Mouse (Mus musculus) olfactory bulb, adult 2 months (tissue): ENCODE results near the gene Hspb9. TPM values are rescaled to one million over a fixed set of nuclear protein-coding genes. Genes with fewer than 3 reads are reported as not detected.

Experiments
- H3K27ac ChIP-seq: fragments of 200-500 bp; 2 replicates; pipeline ENCODE4 v1.5.1; 2012; ENCODE audit warnings: low read depth, low read length; ENCODE audit not compliant: insufficient read depth
- H3K4me1 ChIP-seq: fragments of 200-500 bp; 2 replicates; pipeline ENCODE4 v1.6.1; 2012; ENCODE audit warnings: low read length; ENCODE audit not compliant: control insufficient read depth, insufficient read depth
- H3K4me3 ChIP-seq: fragments of 200-500 bp; 2 replicates; pipeline ENCODE4 v1.5.1; 2012; ENCODE audit warnings: mild to moderate bottlenecking, low read depth, low read length, moderate library complexity; ENCODE audit not compliant: insufficient read depth
- CTCF ChIP-seq: fragments of 200-500 bp; IDR thresholded peaks from 2 replicates; pipeline ENCODE4 v1.5.1; 2012; ENCODE audit warnings: low read depth, mild to moderate bottlenecking, low read length, moderate library complexity; ENCODE audit not compliant: insufficient read depth
- POLR2A ChIP-seq: fragments of 200-500 bp; IDR thresholded peaks from 2 replicates; pipeline ENCODE4 v1.6.1; 2012; ENCODE audit warnings: mild to moderate bottlenecking, low read depth, low read length, moderate library complexity; ENCODE audit not compliant: insufficient read depth
- WGBS: fragments of 180-500 bp; shearing (Covaris S2); methylation state at CpG from one replicate; pipeline ENCODE4 v1.1.7; 2018; 5-methylcytosine and 5-hydroxymethylcytosine counted together
- polyA plus RNA-seq: library from polyadenylated mRNA; stranded (reverse); fragments of >200 nt; gene quantifications from 2 replicates; pipeline ENCODE4 v1.2.4, GENCODE M21; 2012; ENCODE audit warnings: low replicate concordance; ENCODE audit not compliant: missing spikeins, insufficient read depth, insufficient read length

Hspb9 gene
- polyA plus RNA-seq, 1 experiment, result not detected

- peaks cover 39% of the 10 kb centered on the region for H3K4me1 ChIP-seq
- no peak for TF ChIP-seq POLR2A
- H3K4me3 ChIP-seq, result no peak overlapping the region
- peak overlapping the region; percentile 22; the same call in 1 of the 2 replicates for H3K27ac ChIP-seq
- 56% methylated on average over 8 of the region's 8 CpGs for WGBS
Observed at GRCm38 (mm10) chr11:100721776-100722492, 8.3 kb downstream of the Hspb9 start.

GRCm38 (mm10) chr11:100722493-100723028, 8.9 kb downstream of the Hspb9 start:
- H3K4me1 ChIP-seq, result peaks cover 39% of the 10 kb centered on the region
- H3K4me3 ChIP-seq, result no peak overlapping the region
- TF ChIP-seq POLR2A (no peak), CTCF (no peak)
- 52% methylated on average over 2 of the region's 2 CpGs for WGBS
- peak overlapping the region; percentile 8; the same call in 1 of the 2 replicates for H3K27ac ChIP-seq

- H3K4me1 ChIP-seq, result peaks cover 23% of the 10 kb centered on the region
- peak overlapping the region; percentile 7; the same call in 1 of the 2 replicates for H3K27ac ChIP-seq
- WGBS, result 63% methylated on average over 5 of the region's 5 CpGs
- H3K4me3 ChIP-seq, result no peak overlapping the region
- no peak for TF ChIP-seq CTCF
- no peak for TF ChIP-seq POLR2A
Observed at GRCm38 (mm10) chr11:100724919-100725512, 11.4 kb downstream of the Hspb9 start.

GRCm38 (mm10) chr11:100727201-100727600, 13.6 kb downstream of the Hspb9 start:
- no peak for TF ChIP-seq CTCF
- TF ChIP-seq POLR2A, result no peak
- WGBS, result 92% methylated on average over 3 of the region's 3 CpGs
- Histone ChIP-seq H3K27ac (no peak overlapping the region), H3K4me3 (no peak overlapping the region), H3K4me1 (peaks cover 10% of the 10 kb centered on the region)

- H3K27ac ChIP-seq, result no peak overlapping the region
- peaks cover 6% of the 10 kb centered on the region for H3K4me1 ChIP-seq
- no peak overlapping the region for H3K4me3 ChIP-seq
- WGBS, result 77% methylated on average over 6 of the region's 6 CpGs
- TF ChIP-seq CTCF, result no peak
Observed at GRCm38 (mm10) chr11:100728601-100729000, 15.0 kb downstream of the Hspb9 start.

- peaks cover 6% of the 10 kb centered on the region for H3K4me1 ChIP-seq
- WGBS, result 92% methylated on average over 4 of the region's 4 CpGs
- no peak overlapping the region for H3K4me3 ChIP-seq
- no peak overlapping the region for H3K27ac ChIP-seq
- no peak for TF ChIP-seq CTCF
- no peak for TF ChIP-seq POLR2A
Observed at GRCm38 (mm10) chr11:100729976-100730375, 16.3 kb downstream of the Hspb9 start.

GRCm38 (mm10) chr11:100730477-100731205, 17.0 kb downstream of the Hspb9 start:
- 69% methylated on average over 6 of the region's 6 CpGs for WGBS
- no peak overlapping the region for H3K4me3 ChIP-seq
- TF ChIP-seq POLR2A, result no peak
- no peak for TF ChIP-seq CTCF
- H3K4me1 ChIP-seq, result peaks cover 4% of the 10 kb centered on the region; the same call in 1 of the 2 replicates
- no peak overlapping the region for H3K27ac ChIP-seq

- TF ChIP-seq POLR2A (no peak), CTCF (no peak)
- Histone ChIP-seq H3K4me3 (no peak overlapping the region), H3K4me1 (peaks cover 15% of the 10 kb centered on the region), H3K27ac (no peak overlapping the region)
- WGBS, result 85% methylated on average over 9 of the region's 9 CpGs
Observed at GRCm38 (mm10) chr11:100735134-100735865, 21.6 kb downstream of the Hspb9 start.
